Mouse (Mus musculus) adrenal gland, postnatal 14 days (tissue): ENCODE measurements at regions not wholly inside any gene's neighbourhood (a gene's known extent, or its start where the extent isn't known, plus 50 kb on each side); places are given as distances from the start of the nearest gene placed in this dataset.
A peak's percentile ranks its signal among the peaks of the same experiment; 100 is the strongest.

Source experiments
- DNase-seq: peaks from one replicate; pipeline ENCODE4 v3.0.0; 2021; ENCODE audit warnings: mixed read lengths

GRCm38 (mm10) chrX:12219474-12219873, 59.3 kb upstream of the Bcor start:
- no peak for DNase-seq

- DNase-seq, result no peak
Observed at GRCm38 (mm10) chrX:12224314-12224713, 64.2 kb upstream of the Bcor start.

GRCm38 (mm10) chrX:12225116-12225891, 65.1 kb upstream of the Bcor start:
- DNase-seq, result peak; percentile 18

GRCm38 (mm10) chrX:12225892-12226206, 65.7 kb upstream of the Bcor start:
- no peak for DNase-seq

DNA sequence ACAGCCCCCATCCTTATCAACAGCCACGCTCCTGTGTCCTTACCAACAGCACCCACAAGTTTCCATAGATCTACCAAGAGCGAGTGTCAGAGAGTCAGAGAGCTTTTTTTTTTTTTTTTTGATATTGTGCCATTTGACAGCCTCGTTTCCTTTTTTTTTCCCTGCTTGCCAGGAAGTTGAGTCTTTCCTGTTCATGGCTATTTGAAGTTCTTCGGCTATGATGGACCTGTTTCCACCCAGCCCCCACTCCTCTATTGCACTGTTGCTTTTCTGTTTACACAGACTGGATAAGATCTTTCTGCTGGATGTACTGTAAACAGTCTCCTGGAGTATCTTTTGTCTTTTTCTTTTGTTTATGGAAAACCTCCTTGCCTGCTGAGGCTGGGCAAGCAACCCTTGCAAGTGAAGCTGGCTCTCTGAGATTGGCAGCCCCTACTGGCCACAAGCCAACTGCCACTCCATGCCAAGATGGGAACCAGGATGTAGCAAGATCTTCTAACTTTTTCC, 80.4 kb upstream of the Bcor start:
- DNase-seq, result peak; percentile 62

DNA sequence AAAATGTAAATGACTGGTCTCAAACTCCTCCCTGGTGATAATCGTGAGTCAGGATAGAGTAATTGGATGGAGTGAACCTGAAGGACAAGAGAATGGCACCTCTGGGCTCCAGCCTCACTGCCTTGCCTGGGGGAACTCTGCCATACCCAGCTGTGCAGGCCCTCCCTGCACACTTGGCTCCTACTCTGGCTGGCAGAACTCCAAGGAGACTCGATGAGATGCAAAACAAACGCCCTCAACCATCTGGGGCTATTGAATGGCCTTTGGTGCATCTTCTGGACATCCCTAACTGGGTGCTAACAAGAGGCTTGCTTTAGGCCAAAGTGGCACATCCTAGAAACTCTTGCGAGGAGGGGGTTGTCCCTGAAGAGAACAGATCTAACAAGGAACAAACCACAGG, 81.6 kb upstream of the Bcor start:
- no peak for DNase-seq

DNA sequence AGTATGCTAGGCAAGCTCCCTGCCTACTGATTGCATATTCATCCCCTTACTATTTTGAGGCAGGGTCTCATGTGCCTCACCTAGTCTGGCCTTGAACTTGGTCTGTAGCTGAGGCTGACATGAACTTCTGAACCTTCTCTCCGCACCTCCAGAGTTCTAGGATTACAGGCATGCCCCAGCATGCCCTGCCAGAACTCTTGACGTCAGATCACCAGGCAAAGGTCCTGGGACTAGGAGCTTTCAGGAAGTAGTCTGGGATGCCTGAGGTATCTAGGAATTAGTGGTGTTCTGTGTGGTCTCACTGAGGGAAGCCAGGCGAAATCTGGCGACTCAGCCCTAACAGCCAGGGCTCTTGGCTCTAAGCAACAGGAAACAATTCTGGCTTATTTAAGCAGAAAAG, 88.9 kb upstream of the Bcor start:
- DNase-seq, result no peak

DNA sequence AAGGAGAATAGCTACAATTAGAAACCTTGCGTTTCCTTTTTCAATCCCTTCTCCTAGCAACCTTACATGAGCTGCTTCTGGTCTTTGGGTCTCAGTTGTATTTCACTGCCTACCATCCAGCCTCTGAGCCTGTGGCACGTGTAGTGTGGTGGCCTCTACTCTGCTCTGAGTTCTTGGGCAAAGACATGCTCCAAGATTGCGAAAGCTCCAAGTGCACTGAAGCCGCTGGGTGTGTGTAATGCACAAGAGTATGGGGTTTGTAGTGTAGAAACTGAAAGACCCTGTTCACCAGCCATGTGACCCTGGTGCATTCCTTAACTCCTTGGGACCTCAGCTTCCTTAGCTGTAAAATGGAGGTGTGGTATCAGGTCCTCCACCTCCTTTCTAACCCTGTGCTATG, 89.8 kb upstream of the Bcor start:
- no peak for DNase-seq

DNA sequence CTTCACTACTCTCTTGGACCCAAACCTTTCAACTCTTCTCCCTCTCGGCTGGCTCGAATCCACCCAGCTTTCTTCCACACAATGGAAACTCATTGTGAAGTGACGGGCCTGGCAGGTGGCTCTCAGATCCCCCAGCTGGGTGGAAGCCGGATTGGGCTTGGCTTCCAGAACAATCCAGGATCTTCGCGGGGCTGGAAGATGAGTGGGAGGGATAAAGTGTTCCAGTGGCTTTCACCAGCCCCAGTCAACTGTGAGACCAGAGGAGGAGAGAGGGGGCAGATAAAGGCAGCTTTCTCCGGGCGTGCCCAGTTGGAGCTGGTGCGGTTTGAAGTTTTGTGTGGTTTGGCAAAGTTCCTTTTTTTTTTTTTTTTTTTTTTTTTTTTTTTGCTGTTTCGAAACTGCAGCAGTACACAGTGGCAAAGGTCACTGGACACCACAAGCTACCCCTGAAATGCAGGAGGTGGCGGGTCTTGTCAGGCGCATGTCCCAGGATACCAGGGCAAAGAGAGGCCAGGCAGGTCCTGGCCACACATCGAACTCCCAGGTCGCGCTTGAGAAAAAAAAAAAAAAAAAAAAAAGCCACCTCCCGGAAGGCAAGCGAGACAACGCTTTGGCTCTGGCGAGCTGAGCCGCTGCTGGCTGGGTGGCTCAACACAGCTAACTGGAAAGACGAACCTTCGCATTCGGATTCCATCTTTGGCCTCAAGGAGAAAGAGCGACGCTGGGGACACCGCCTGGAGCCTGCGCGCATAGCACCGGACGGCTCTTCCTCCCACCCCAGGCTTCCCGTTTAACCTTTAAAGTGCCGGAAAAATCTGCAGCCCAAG, 91.9 kb upstream of the Bcor start:
- DNase-seq, result peak; percentile 75

DNA sequence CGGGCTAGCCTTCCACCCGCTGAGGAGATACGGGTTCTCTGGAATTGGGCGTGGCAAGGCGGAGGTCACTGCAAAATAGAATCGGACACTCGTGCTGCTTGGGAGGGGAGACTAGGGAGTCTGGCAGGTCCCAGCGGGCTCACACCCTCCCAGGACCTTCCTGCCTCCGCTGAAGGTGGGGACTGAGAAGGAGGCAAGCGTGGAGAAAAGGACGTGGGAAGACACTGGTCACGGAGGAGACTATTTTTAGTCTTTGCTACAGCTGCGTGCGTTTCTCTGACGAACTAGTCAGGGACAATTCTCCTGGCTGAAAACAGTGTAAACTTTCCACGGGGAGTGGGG, 92.5 kb upstream of the Bcor start:
- no peak for DNase-seq

GRCm38 (mm10) chrX:12256758-12257157, 96.6 kb upstream of the Bcor start:
- DNase-seq, result no peak

DNA sequence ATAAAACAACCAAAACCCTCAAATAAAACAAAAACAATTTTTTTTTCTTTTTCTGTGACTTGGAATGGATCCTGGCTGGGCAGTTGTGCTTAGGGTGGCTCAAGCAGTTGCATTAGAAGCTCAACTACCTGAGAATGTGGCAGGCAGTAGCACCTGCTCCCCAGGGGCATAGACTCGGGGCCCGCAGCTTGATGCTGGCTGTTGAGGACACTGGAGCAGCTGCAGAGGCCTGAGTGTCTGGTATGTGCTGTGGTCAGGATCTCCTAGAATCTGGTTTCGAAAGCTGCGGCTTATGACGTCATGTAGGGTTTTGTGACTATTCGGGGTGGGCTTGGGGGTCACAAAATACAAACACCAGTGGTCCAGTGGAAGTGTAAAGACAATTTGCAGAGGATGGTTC, 103.7 kb upstream of the Bcor start:
- no peak for DNase-seq

GRCm38 (mm10) chrX:12284741-12285140, 124.6 kb upstream of the Bcor start:
- no peak for DNase-seq

GRCm38 (mm10) chrX:12285141-12285540, 125.0 kb upstream of the Bcor start:
- no peak for DNase-seq

DNA sequence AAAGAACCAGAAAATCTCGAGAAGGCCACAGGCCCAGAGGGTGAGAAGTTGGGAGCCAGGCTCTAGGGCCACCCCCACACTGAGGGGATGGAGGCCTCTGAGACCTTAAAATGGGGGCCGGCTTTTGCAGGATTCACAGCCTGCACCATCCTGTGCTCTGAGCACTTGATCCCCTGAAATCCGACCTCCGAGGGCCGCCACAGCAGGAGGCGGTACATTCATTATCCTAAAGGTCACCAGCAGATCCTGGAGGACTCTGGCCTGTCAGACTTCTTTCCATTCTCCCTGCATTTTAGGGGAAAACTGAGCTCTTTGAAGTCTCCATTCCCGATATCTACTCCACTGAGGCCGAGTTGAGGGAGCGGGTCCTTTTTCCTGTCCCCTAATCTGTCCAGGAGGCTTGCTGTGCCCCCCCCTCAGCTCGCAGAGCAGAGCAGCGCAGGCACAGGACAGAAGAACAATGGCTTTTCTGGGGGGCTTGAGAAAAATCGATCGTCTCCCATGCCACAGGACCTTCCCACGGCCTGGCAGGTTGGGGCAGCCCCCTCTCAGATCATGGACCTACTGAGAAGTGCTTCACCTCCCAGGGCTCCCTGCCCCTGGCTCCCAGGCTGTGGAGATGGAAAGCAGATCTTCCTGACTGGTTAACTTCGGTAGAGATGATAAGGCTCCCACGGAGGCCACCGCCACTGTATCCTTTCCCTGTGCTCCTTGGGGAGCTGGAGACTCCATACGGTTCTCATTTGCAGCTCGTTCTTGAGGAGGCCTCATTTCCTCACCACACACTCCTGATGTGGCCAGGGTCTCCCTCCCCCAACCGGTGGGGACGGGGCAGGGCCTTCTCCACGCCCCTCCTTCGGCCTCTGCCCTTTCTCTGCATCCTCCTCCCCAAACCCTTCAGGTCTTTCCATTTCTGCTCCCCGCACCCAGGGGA, 126.1 kb upstream of the Bcor start:
- DNase-seq, result no peak

DNA sequence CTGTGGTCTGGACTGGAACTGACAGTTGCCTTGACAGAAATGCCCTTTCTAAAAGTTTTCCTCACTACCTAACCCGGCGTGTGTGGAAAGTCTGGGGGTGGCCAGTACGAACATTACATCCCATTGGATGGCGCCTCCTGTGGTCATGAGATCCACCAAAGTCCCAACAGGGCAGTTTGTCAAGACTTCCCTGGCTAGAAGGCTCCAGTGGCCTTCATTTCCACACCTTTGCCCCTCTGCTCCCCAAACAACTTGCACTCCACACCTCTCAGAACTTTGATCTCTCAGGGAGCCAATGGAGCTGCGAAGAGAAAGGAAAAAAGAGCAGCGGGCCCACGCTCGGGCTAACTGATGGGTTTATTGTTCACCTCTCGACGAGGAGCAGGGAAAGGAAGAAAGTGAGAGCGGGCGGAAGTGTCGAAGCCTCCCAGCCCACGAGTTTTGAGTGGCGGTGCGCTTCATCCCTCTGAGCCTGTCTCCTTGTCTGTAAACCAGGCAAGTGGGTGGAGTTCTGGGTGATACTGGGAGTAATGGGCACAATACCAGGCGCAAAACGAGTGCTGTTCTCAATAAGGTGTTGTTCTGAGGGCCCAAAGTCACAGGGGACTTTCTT, 126.9 kb upstream of the Bcor start:
- DNase-seq, result no peak

DNA sequence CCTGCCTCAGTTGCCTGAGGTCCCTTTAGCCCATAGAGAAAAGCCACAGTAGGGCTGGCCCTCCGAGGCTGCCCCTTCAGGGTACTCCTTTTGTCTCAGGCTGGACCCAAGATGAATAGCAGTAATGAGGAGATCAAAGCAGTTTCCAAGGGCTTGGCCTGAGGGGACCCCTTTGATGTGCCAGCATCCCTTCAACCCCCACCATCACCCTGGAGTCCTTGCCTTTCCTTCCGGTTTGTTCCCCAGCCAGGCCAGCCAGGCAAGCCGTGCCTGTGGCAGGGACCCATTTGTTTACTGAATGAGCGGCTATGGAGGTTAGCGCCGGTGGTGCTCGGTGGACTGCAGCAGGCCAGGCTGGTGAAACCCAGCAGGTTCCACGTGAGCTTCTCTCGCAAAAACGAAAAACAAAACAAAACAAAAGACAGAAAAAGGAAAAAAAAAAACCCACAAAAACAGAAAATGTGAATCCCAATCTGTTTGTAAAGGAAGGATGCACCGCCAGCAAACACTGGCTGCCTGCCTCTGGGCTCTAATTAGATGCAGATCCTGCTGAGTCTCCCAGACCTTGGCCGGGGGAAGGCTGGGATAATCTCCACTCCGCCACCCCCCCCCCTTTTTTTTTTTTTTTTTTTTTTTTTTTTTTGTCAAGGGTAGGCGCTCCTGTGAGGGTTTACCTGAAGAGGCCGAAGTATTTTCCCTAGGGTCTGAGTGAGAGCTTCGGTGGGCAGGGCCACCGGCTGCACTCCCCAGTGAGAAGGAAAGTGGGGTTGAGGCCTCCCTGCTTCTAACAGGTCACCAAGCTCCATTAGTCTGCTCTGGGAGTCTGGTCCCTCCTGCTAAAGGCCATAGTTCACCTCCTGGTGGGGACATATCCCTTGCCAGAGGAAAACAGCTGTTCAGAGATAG, 127.8 kb upstream of the Bcor start:
- peak; percentile 47 for DNase-seq

GRCm38 (mm10) chrX:12288562-12289117, 128.5 kb upstream of the Bcor start:
- DNase-seq, result no peak

- DNase-seq, result no peak
Observed at GRCm38 (mm10) chrX:12293146-12293545, 133.0 kb upstream of the Bcor start.

DNA sequence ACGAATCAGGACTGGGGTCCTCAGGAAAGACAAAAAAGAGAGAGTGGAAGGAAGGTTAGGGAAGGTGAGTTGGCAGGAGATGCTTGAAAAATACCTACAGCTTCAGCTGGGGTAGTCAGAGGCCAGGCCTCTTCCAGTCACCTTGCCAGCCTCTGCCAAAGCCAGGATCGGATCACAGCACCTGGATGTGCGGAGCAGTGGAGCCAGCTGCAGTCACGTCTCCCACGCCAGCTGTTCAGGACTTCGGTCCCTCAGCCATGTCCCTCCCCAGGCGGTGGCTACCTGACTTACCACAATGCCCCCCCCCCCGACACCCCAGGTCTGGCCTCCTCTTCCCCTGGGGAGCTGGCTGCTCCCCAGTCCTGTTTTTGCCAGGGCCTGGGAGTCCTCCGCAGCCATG, 134.3 kb upstream of the Bcor start:
- no peak for DNase-seq

- no peak for DNase-seq
Observed at GRCm38 (mm10) chrX:12294941-12295340, 134.8 kb upstream of the Bcor start.
